Mouse (Mus musculus) gastrocnemius, postnatal 4 days (tissue): ENCODE data around the gene Tmem245. TPM values are rescaled to one million over a fixed set of nuclear protein-coding genes. Genes with fewer than 3 reads are reported as not detected.
"Not testable (repeated sequence)": the region's sequence is repeated elsewhere in the genome, so short reads cannot be mapped to it uniquely, and the experiment has no call there.

ENCODE experiments used
- DNase-seq, 2 experiments: peaks; one replicate each; pipeline ENCODE4 v3.0.0; 2021 to 2022; ENCODE audit warnings: low spot score in 2 of 2, mixed read lengths in 2 of 2
- total RNA-seq, 2 experiments: library from RNA; stranded (reverse); gene quantifications; 2 replicates each; pipeline ENCODE4 v1.2.3; 2021

Tmem245 gene
- total RNA-seq, 2 experiments from 2014 or later, result 28.6 to 32.3 TPM

DNA sequence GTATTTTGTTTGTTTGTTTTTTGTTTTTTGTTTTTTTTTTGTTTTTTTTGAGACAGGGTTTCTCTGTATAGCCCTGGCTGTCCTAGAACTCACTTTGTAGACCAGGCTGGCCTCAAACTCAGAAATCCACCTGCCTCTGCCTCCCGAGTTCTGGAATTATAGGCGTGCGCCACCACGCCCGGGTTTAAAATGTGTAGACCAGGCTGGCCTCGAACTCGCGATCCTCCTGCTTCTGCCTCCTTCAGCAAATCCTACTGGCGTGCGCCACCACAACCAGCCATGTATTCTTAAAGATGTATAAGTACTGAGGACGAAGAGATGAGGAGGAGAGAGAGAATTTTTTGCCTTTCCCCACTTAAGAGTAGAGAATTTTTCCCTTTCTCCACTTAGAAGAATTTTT, 76.7 kb downstream of the Tmem245 start:
- DNase-seq, result not testable (repeated sequence)

- no peak for DNase-seq
Observed at GRCm38 (mm10) chr4:56867761-56868160, 79.5 kb downstream of the Tmem245 start.

- peak in 1 of 2 experiments; percentile 34 for DNase-seq
Observed at GRCm38 (mm10) chr4:56865971-56866370, 81.3 kb downstream of the Tmem245 start.

DNA sequence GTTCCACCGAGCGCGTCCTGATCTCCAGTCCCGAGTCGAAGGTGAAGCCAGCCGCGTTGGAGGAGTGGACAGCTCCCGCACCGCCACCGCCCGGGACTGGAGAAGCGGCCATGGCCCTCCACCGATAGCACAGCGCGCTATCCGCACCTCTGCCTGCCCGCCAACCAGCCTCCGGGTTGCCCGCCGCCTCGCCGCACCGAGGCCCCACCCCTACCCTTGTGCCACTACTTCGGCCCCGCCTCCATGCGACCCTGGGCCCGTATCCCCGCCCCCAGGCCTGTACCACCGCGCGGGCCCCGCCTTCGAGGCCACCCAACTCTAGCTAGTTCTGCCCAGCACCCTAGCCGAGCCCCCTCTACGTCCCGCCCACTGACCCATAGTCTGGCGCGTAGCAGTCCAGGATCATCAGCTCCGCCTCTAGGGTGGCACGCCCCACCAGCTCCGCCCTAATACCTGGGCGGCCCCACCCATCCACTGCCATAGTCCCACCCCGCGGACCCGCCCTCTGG, 82.2 kb downstream of the Tmem245 start, which contains the start of gene Ctnnal1:
Gene Ctnnal1 (minus strand): TSS at position 186 of the 509 bp plus-strand sequence.
- DNase-seq, result peak; percentile 71 to 81

DNA sequence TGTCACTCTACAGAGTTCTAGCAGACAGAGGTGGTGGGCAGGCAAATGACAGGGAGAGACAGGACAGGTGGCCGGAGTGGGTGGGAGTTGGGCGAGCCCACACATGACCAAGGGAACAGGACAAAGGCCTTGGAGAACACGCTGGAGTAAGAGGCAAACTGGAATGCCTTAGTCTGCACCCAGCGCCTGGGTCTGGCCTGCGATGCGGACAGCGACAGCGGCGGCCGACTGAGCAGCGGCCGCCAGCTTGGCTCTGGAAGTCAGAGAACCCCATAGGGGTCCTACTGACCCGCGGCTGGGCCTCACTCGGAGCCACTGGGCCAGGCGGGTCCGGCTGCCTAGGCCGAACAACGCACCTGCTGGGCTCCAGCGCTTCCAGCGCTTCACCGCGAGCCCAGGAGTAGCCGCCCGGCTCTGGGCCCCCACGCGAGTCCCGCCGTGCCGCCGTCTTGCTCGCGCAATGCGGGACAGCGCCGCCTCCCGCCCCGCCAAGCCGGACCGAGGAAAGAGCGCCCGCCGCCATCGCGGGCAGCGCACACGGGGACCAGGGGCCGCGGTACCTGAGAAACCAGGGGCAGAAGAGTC, 82.7 kb downstream of the Tmem245 start:
- peak; percentile 27 to 53 for DNase-seq

GRCm38 (mm10) chr4:56864016-56864415, 83.2 kb downstream of the Tmem245 start:
- DNase-seq, result no peak

- no peak for DNase-seq
Observed at GRCm38 (mm10) chr4:56861551-56861950, 85.7 kb downstream of the Tmem245 start.

- DNase-seq, result no peak
Observed at GRCm38 (mm10) chr4:56858733-56859132, 88.5 kb downstream of the Tmem245 start.

DNA sequence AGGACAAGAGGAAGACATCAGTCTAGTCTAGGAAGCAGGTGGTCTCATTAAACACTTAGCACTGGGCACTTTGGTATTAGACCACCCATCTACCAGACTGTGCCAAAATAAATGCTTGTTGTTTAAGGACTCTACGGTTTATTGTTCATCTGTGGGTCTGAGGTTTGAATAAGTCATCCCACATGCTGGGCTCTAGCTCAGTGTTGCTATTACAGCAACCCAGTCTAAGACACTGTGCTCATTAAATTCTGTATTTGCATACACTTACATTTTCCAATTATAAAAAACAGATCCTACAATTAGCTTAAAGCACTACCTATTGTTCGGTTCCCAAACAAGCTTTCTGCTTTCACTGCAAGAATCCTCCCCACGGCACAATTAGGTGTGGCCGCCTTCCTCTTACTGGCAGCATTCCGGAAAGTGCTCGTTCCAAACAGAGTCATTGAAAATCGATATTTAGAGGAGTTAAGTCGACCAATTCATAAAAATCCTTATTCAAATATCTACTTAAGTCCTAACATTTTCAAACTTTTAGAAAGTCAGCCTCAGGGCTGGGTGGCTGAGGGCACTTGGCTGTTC, 90.8 kb downstream of the Tmem245 start:
- DNase-seq, result no peak

GRCm38 (mm10) chr4:56855935-56856334, 91.3 kb downstream of the Tmem245 start:
- no peak for DNase-seq

DNA sequence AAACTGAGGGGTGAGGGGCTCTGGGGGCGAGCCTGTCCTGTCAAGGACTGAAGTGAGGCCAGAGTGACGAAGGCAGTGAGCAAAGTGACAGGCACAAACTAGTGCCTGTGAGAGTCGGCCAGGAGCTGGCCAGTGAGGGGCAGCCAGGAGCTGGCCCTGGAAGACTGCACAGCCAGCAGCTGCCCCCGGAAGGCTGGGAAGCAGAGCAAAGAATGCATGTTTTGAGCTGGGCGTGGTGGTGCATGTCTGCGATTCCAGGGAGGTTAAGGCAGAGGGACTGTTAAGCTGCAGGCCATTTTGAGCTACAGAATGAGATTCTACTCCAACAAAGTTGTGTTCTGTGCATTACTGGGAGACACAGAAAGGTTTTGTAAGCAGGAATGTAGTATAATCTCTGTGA, 96.5 kb downstream of the Tmem245 start:
- DNase-seq, result peak in 1 of 2 experiments; percentile 15

DNA sequence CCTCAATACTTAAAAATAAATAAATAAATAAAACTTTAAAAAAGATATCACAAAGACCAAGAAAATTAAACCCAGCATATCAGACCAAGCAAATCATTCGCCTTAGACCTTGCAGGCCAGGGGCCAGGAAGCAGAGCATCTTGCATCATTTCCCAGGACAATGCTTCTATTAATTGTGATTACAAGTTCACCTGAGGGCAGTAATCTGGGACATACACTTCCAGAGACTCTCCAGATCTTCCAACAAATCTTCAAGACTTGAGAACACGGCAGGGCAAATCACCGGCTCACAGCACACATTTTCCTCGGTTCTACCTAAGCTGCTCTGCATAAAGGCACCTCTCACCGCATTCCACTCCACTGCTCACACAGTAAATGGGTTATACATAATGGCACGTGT, 99.2 kb downstream of the Tmem245 start:
- no peak for DNase-seq

DNA sequence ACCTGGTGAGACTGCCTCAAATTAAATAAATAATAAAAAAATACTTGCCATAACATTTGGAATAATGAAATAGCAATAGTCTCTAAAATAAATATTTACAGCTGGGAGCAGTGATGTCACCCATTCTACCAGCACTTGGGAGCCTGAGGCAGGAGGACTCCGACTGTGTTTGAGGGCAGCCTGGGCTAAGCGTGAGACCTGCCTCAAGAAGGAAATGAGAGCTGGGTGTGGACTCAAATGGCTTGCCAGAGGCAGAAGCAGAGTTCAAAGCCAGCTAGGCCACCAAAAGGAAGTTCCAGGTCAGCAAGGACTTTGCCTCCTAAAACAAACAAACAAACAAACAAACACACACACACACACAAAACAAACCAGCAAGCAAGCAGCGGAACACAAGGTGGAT, 99.8 kb downstream of the Tmem245 start:
- no peak for DNase-seq

DNA sequence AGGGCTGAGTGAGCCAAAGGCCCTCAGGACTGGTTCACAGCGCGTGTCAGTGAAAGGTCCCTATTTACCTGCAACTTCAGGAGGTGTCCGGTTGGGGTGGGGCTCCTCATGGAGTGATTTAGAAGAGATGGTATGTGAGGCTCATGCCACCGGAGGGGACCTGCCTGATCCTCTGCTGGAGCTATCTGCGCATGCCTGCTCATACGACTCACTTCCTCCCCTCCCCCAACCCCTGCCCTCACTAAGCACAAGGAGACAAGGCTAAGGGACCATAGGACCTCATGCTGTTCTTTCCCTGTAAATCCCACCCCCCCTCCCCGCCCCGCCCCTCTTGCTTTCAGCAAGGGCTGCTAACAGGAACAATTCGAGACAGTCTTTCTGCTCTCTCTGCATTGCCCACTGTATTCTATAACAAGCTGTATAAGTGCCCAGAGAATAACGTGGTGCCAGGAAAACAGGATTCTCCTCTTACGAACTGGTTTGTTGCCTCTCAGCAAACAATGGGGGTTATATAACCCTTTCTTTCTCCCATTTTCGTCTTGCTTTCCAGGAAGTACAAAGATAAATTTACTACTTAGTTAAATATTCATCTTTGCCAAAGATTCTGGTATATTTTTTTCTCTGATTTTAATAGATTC, 101.2 kb downstream of the Tmem245 start:
- no peak for DNase-seq

DNA sequence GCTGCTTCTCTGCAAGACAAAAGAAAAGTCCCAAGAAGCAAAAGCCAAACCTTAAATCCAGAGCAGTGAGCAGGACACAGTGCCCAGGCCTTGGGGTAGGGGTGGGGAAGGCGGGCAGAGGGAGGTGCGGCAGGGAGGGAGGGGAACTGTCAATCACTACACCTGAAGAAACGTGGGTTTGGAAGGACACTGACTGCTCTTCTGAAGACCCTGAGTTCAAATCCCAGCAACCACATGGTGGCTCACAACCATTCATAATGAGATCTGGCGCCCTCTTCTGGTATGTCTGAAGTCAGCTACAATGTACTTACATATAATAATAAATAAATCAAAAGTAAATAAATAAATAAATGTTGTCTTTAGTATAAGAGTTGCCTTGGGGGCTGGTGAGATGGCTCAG, 102.3 kb downstream of the Tmem245 start:
- no peak for DNase-seq

DNA sequence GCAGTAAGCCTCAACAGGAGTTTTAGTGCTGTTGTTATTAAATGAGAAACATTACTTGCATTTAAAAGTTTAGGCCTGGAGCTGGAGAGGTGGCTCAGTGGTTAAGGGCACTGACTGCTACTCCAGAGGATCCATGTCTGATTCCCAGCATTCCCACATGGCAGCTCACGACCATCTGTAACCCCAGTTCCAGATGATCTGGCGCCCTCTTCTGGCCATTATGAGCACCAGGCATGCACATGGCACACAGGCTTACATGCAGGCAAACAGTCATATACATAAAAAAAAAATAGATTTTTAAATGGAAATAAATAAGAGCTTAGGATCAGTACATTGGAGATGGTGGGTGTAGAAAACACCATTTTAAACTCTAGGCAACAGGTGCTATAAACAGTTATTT, 103.3 kb downstream of the Tmem245 start:
- DNase-seq, result no peak

DNA sequence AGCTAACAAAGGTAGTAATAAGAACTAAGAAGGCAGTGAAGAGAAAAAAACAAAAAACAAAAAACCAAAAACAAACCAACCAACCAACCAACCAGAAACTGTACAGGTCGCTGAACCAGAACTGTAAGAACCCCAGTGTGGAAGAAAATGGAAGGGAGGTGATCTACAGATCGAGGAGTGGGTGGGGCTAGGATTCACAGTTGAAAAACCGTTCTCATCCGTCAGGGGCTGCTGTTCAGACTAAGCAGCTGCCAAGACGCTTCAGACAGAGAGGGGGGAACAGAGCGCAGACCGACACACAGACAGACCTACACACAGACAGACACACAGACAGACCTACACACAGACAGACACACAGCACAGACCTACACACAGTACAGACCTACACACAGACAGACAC, 104.7 kb downstream of the Tmem245 start:
- DNase-seq, result no peak

- DNase-seq, result no peak
Observed at GRCm38 (mm10) chr4:56840297-56840696, 106.9 kb downstream of the Tmem245 start.

DNA sequence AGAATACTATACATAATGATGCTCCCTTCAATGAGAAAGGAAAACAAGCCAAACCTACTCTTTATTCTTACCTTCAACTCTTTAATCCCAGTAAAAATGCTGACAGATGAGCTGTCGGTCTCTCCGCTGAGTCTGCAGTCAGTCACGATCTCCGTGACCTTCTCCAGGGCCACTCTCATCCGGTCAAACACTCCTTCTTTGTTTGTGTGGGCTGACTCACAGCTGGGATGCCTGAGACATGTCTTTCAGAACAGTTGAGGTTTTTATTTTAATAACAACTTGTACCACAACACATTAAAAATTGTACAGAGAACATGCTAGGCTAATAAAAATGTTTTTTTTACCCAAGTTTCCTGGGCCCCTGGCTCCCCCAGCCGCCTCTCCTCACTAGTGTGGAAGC, 109.6 kb downstream of the Tmem245 start:
- no peak for DNase-seq

GRCm38 (mm10) chr4:56831998-56832397, 115.2 kb downstream of the Tmem245 start:
- no peak for DNase-seq

GRCm38 (mm10) chr4:56831013-56831609, 116.1 kb downstream of the Tmem245 start:
- no peak for DNase-seq

DNA sequence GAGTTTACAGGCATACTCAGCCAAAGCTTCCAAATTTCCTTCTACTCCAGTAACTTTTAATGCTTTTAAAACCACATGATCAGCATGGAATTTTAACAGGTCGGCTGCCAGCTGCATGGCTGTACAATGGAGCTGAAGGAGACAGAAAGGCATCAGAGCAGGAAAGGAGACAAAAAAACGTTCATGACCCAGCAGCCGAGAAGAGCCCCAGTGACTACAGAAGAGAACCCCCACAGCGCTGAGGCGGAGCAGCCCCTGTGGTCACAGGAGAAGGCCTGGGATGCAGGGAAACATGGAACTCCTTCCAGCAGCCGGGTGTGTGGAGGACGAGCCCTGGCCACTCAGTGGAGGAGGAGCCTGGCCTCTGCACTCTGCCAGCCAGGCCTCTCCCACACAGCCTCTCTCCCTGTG, 117.7 kb downstream of the Tmem245 start:
- DNase-seq, result peak in 1 of 2 experiments; percentile 41
